Mouse (Mus musculus) forebrain, embryonic 11.5 days (tissue): ENCODE results near the gene Prss50. TPM values are rescaled to one million over a fixed set of nuclear protein-coding genes. Genes with fewer than 3 reads are reported as not detected.

Experiments used
- ATAC-seq: fragments of 200-750 bp; cut with Nextera tagmentation; replicated peaks from 2 replicates; pipeline ENCODE4 v1.8.0; 2017; ENCODE audit warnings: moderate TSS enrichment; ENCODE audit not compliant: low FRiP score
- DNase-seq: peaks from one replicate; pipeline ENCODE4 v3.0.0-alpha.2; 2017; ENCODE audit warnings: low spot score
- H3K27ac ChIP-seq: fragments of 300-500 bp; sonication (generic); 2 replicates; pipeline ENCODE4 v1.5.1; 2014; ENCODE audit warnings: low read depth, low read length
- H3K27me3 ChIP-seq: fragments of 300-500 bp; sonication (generic); 2 replicates; pipeline ENCODE4 v1.6.1; 2014; ENCODE audit warnings: mild to moderate bottlenecking, low read length, mixed read lengths; ENCODE audit not compliant: control insufficient read depth, insufficient read depth
- H3K36me3 ChIP-seq: fragments of 300-500 bp; sonication (generic); 2 replicates; pipeline ENCODE4 v1.6.1; 2014; ENCODE audit warnings: mild to moderate bottlenecking, low read length, moderate library complexity, mixed read lengths; ENCODE audit not compliant: control insufficient read depth, insufficient read depth
- H3K4me1 ChIP-seq: fragments of 300-500 bp; sonication (generic); replicated peaks from 2 replicates; pipeline ENCODE4 v1.6.1; 2014; ENCODE audit warnings: low read length, mixed read lengths; ENCODE audit not compliant: control insufficient read depth, insufficient read depth
- H3K4me2 ChIP-seq: fragments of 300-500 bp; sonication (generic); 2 replicates; pipeline ENCODE4 v1.6.1; 2014; ENCODE audit warnings: low read depth, mild to moderate bottlenecking, low read length, moderate library complexity, mixed read lengths; ENCODE audit not compliant: severe bottlenecking
- H3K4me3 ChIP-seq: fragments of 300-500 bp; sonication (generic); 2 replicates; pipeline ENCODE4 v1.5.1; 2014; ENCODE audit warnings: low read depth, low read length
- H3K9ac ChIP-seq: fragments of 300-500 bp; sonication (generic); 2 replicates; pipeline ENCODE4 v1.6.1; 2014; ENCODE audit warnings: low read length
- H3K9me3 ChIP-seq: fragments of 300-500 bp; sonication (generic); 2 replicates; pipeline ENCODE4 v1.6.1; 2016; ENCODE audit warnings: low read length, mixed read lengths; ENCODE audit not compliant: control insufficient read depth
- WGBS: fragments of 180-500 bp; shearing (Covaris S2); extraction: QIAGEN DNeasy Blood & Tissue Kit; methylation state at CpG from one replicate; pipeline ENCODE4 v1.1.7; 2014; 5-methylcytosine and 5-hydroxymethylcytosine counted together
- polyA plus RNA-seq: library from polyadenylated mRNA; unstranded; fragments of >200 nt; fragmentation: Nextera tagmentation; extraction: Ambion mirVana; gene quantifications from 2 replicates; pipeline ENCODE4 v1.2.1, GENCODE M21; 2014

The Prss50 gene
- polyA plus RNA-seq, 1 experiment from 2014 or later = 0.17 TPM

DNA sequence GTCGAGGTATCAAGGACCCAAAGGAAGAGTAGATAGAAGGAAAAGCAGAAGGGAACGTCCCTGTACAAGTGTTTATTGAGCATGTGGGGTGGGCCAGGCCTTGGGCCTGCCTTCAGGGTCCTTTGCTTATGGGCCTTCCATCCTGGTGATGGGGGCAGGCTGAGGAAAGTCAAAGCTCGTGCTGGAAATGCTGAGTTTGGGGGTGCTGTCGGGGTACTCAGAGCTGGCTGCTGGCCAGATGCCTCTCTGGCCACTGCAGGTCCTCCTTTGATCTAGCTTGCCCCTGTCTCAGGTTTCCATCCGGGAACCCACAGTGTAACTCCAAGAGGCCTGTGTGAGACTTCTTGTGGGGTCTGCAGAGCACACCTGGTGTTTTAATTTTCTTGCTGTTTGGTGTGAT is 756 bp downstream of the Prss50 start:
- Histone ChIP-seq H3K9ac (no peak overlapping the region), H3K27ac (no peak overlapping the region), H3K9me3 (no peaks in the 10 kb centered on the region), H3K4me3 (no peak overlapping the region), H3K36me3 (no peaks in the 10 kb centered on the region), H3K4me1 (0 out of 2 replicates have a peak, but pooled peaks cover 3% of the 10 kb centered on the region), H3K4me2 (no peak overlapping the region), H3K27me3 (peaks cover 6% of the 10 kb centered on the region; the same call in 1 of the 2 replicates)
- DNase-seq (no peak), ATAC-seq (no peak)
- 65% methylated on average over 5 of the region's 5 CpGs for WGBS

GRCm38 (mm10) chr9:110858967-110859596 is 1.3 kb downstream of the Prss50 start:
- no peak for DNase-seq
- Histone ChIP-seq H3K36me3 (no peaks in the 10 kb centered on the region), H3K9me3 (no peaks in the 10 kb centered on the region), H3K9ac (no peak overlapping the region), H3K4me2 (no peak overlapping the region), H3K27me3 (peaks cover 6% of the 10 kb centered on the region; the same call in 1 of the 2 replicates), H3K4me3 (no peak overlapping the region), H3K27ac (no peak overlapping the region), H3K4me1 (0 out of 2 replicates have a peak, but pooled peaks cover 3% of the 10 kb centered on the region)
- 92% methylated on average over 5 of the region's 5 CpGs for WGBS
- ATAC-seq = no peak

GRCm38 (mm10) chr9:110871030-110871429 is 13.3 kb downstream of the Prss50 start:
- 20% methylated on average over 7 of the region's 7 CpGs for WGBS
- Histone ChIP-seq H3K9me3 (no peaks in the 10 kb centered on the region), H3K4me3 (no peak overlapping the region), H3K9ac (no peak overlapping the region), H3K4me2 (no peak overlapping the region), H3K4me1 (no peaks in the 10 kb centered on the region; the same call in none of the 2 replicates), H3K36me3 (no peaks in the 10 kb centered on the region), H3K27ac (no peak overlapping the region), H3K27me3 (peaks cover 18% of the 10 kb centered on the region)
- no peak for ATAC-seq
- peak; percentile 70 for DNase-seq

DNA sequence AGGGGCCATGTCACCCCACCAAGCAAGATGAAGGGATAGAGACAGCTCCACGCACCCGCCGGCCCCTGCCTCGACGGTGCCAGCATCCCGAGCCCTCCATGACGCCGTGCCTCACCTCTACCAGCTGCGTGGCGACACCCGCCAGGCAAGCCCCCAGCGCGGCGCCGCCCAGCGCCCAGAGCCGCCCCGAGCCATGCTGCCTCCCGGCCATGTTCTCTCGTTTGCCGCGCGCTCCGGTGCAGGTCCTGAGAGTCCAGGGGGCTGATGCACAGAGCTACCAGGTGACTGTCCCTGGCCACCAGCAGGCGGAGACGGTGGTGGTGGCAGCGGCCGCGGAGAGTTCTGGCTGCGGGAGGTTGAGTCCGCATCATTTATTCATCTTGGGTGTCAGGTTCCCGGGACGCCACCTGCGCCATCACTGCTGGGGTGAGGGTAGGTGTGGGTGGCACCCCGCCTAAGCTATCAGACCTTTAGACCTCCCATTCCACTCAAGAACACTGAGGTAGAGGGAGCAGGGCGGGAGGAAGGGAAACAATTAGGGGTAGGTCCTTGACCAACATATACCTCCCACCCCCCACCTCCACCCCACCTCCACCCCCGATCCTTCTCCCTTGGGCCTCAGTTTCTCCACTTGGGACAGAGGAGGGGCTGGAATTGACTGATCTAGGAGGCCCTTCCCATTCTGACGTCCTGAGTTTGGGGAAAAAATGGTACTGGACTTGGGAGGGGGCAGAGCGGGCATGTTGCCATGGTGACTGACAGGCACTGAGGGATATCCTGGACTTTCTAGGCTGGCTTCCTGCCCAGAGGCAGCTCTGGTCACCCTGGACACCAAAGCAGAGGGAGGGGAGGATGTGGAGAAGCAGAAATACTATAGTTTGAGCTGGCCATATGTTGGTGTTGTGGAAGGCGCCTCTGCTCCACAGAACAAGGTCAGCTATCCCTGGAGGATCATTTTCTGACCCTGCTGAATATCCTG is 16.2 kb downstream of the Prss50 start:
- H3K9me3 ChIP-seq = no peaks in the 10 kb centered on the region
- H3K4me3 ChIP-seq = peak overlapping the region; percentile 21; the same call in 1 of the 2 replicates
- peaks cover 22% of the 10 kb centered on the region for H3K27me3 ChIP-seq
- ATAC-seq (0 out of 2 replicates have a peak, but pooled peaks have one; percentile 32), DNase-seq (peak; percentile 61)
- H3K27ac ChIP-seq = no peak overlapping the region
- H3K36me3 ChIP-seq = no peaks in the 10 kb centered on the region
- H3K4me1 ChIP-seq = no peaks in the 10 kb centered on the region; the same call in none of the 2 replicates
- 7% methylated on average over 40 of the region's 40 CpGs for WGBS
- peak overlapping the region; percentile 55 for H3K4me2 ChIP-seq
- H3K9ac ChIP-seq = 0 out of 2 replicates have a peak overlapping the region, but pooled peaks have one; percentile 35

- H3K4me3 ChIP-seq = no peak overlapping the region
- ATAC-seq = peak; percentile 38
- no peak overlapping the region for H3K9ac ChIP-seq
- WGBS = 16% methylated on average over 3 of the region's 3 CpGs
- peaks cover 29% of the 10 kb centered on the region for H3K27me3 ChIP-seq
- no peaks in the 10 kb centered on the region for H3K36me3 ChIP-seq
- no peaks in the 10 kb centered on the region for H3K9me3 ChIP-seq
- no peak overlapping the region for H3K4me2 ChIP-seq
- no peaks in the 10 kb centered on the region; the same call in none of the 2 replicates for H3K4me1 ChIP-seq
- H3K27ac ChIP-seq = no peak overlapping the region
- no peak for DNase-seq
Observed at GRCm38 (mm10) chr9:110874660-110875191, 17.0 kb downstream of the Prss50 start.

DNA sequence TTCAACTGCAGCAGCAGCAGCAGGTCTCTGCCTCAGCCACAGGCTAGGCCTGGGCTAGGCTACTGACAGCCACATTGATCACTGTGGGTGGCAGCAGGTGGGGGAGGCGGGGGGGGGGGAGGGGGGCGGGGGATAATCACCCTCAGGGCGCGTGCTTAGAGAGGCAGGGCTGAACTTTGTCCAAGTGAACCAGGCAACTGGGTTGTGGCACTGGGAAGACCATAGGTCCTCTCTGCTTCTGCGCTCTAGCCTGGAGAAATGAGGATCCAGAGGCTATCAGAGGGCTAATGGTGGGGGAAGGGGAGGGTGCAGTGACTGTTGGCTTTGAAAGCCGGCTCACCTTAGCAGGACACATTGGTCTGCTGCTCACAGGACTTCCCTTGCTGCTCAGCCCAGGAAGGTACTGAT is 17.5 kb downstream of the Prss50 start:
- H3K27ac ChIP-seq = no peak overlapping the region
- WGBS = 24% methylated on average over 4 of the region's 6 CpGs
- H3K36me3 ChIP-seq = no peaks in the 10 kb centered on the region
- ATAC-seq = 0 out of 2 replicates have a peak, but pooled peaks have one; percentile 47
- no peaks in the 10 kb centered on the region for H3K9me3 ChIP-seq
- H3K4me2 ChIP-seq = no peak overlapping the region
- no peak overlapping the region for H3K9ac ChIP-seq
- H3K4me3 ChIP-seq = no peak overlapping the region
- peaks cover 2% of the 10 kb centered on the region for H3K4me1 ChIP-seq
- no peak for DNase-seq
- H3K27me3 ChIP-seq = peaks cover 35% of the 10 kb centered on the region

- Histone ChIP-seq H3K9me3 (no peaks in the 10 kb centered on the region), H3K27ac (no peak overlapping the region), H3K36me3 (no peaks in the 10 kb centered on the region), H3K4me2 (no peak overlapping the region), H3K27me3 (peaks cover 44% of the 10 kb centered on the region), H3K4me3 (no peak overlapping the region), H3K4me1 (peaks cover 3% of the 10 kb centered on the region), H3K9ac (no peak overlapping the region)
- 85% methylated on average over 1 of the region's 1 CpGs for WGBS
- DNase-seq (no peak), ATAC-seq (no peak)
Observed at GRCm38 (mm10) chr9:110877353-110877752, 19.6 kb downstream of the Prss50 start.

DNA sequence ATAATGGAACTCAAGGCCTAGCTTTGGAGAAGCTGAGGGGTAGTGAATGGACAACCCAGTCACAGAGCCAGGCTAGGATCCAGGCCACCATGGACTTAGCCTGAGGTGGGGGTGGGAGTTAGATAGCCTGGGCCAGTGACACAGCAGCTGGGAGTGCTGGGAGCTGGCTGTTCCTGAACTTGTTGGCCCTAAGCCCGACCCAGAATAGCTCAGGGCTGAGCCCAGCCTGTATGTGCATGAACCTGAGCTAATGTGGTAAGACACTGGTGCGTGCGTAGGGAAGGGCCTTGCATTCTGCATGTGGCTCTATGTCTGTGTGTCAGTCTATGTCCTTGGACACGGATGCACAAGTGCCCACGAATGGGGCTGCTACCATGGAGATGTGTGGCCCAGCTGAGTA is 20.1 kb downstream of the Prss50 start:
- no peak for DNase-seq
- ATAC-seq = no peak
- H3K4me1 ChIP-seq = peaks cover 3% of the 10 kb centered on the region
- no peak overlapping the region for H3K4me3 ChIP-seq
- no peak overlapping the region for H3K9ac ChIP-seq
- H3K9me3 ChIP-seq = no peaks in the 10 kb centered on the region
- peaks cover 40% of the 10 kb centered on the region for H3K27me3 ChIP-seq
- WGBS = 85% methylated on average over 5 of the region's 5 CpGs
- H3K36me3 ChIP-seq = no peaks in the 10 kb centered on the region
- no peak overlapping the region for H3K27ac ChIP-seq
- no peak overlapping the region for H3K4me2 ChIP-seq
